21 mouse cellular contexts compared by ENCODE assay signal in genomic region chr4:48078213-48078612, GRCm38 (mm10). TPM values are rescaled to one million over a fixed set of nuclear protein-coding genes. Genes with fewer than 3 reads are reported as not detected.
DNase-seq lines count a peak whose midpoint lies in the region; ATAC-seq and TF ChIP-seq lines count a peak whose summit lies in the region.
"Had no signal": no experiment of that assay in that cellular context is flagged by ENCODE, and none has a peak within 500 bp of the region (broad histone marks: within the 10 kb centered on the region; RNA-seq: fewer than 3 reads in every experiment).

No protein-coding gene starts in this region.

- H3K4me1 ChIP-seq in heart, embryonic 13.5 days, result peaks cover 22% of the 10 kb centered on the region
- peaks cover 3% of the 10 kb centered on the region for H3K4me1 ChIP-seq in heart, adult 2 months (ENCODE audit: control insufficient read depth, insufficient read depth, low read length)
- H3K4me1 ChIP-seq in limb, embryonic 11.5 days (ENCODE audit: control insufficient read depth, insufficient read depth, low read length), result no peaks in the 10 kb centered on the region
- H3K4me1 ChIP-seq in limb, embryonic 10.5 days, result peaks cover 13% of the 10 kb centered on the region
- H3K4me1 ChIP-seq in embryonic facial prominence, embryonic 14.5 days (ENCODE audit: control insufficient read depth, insufficient read depth, low read length), result peaks cover 13% of the 10 kb centered on the region
- H3K4me1 ChIP-seq: liver, embryonic 15.5 days had no signal

- no peak for DNase-seq in heart, adult 2 months
- DNase-seq in limb, embryonic 11.5 days (ENCODE audit: low spot score), result no peak
- no peak for DNase-seq in limb, embryonic 10.5 days (ENCODE audit: low spot score)
- peak; percentile 48 for DNase-seq in embryo, embryonic 10 days (ENCODE audit: low spot score)
- DNase-seq in embryonic facial prominence, embryonic 14.5 days (ENCODE audit: low spot score), result peak; percentile 31
- no peak for DNase-seq in gastrocnemius, adult 2 months
- no peak for DNase-seq in cerebellum, adult 9-10 months
- DNase-seq: adrenal gland, postnatal 10 days; B cell, adult 2 months; cerebellum, adult 18-20 months; heart, postnatal 10 days; kidney, adult 8-10 months; lung, postnatal 14 days; retina, postnatal 1 day had no signal

- ATAC-seq in heart, embryonic 13.5 days (ENCODE audit: extremely low read depth, insufficient number of reproducible peaks, low FRiP score, low TSS enrichment), result no peak
- ATAC-seq in limb, embryonic 11.5 days (ENCODE audit: insufficient number of reproducible peaks, low FRiP score, low TSS enrichment, low read depth), result no peak
- peak; percentile 45; the same call in 1 of the 2 replicates for ATAC-seq in embryonic facial prominence, embryonic 14.5 days (ENCODE audit: low read depth)
- ATAC-seq: forebrain, embryonic 14.5 days had no signal

- H3K4me3 ChIP-seq in heart, embryonic 13.5 days, result no peak overlapping the region
- no peak overlapping the region for H3K4me3 ChIP-seq in heart, adult 2 months
- H3K4me3 ChIP-seq in limb, embryonic 11.5 days (ENCODE audit: low read depth, low read length), result no peak overlapping the region
- no peak overlapping the region for H3K4me3 ChIP-seq in limb, embryonic 10.5 days
- H3K4me3 ChIP-seq in embryonic facial prominence, embryonic 14.5 days (ENCODE audit: low read depth, low read length), result no peak overlapping the region
- H3K4me3 ChIP-seq in gastrocnemius, adult 2 months, result no peak overlapping the region
- H3K4me3 ChIP-seq: erythroblast, embryonic 14.5 days; hindbrain, embryonic 15.5 days; left cerebral cortex, adult 2 months; liver, embryonic 15.5 days; megakaryocyte, embryonic 14.5 days had no signal

- H3K27ac ChIP-seq in heart, embryonic 13.5 days (replicated peaks), result no peak overlapping the region
- H3K27ac ChIP-seq in heart, adult 2 months, result no peak overlapping the region
- H3K27ac ChIP-seq in limb, embryonic 11.5 days (replicated peaks; ENCODE audit: low read depth, low read length), result no peak overlapping the region
- no peak overlapping the region for H3K27ac ChIP-seq in limb, embryonic 10.5 days
- H3K27ac ChIP-seq in embryonic facial prominence, embryonic 14.5 days (replicated peaks; ENCODE audit: low read depth, low read length), result no peak overlapping the region
- no peak overlapping the region for H3K27ac ChIP-seq in gastrocnemius, adult 2 months
- H3K27ac ChIP-seq: hindbrain, embryonic 15.5 days; left cerebral cortex, adult 2 months; liver, embryonic 15.5 days had no signal

- no peak overlapping the region for H3K9ac ChIP-seq in heart, embryonic 13.5 days
- H3K9ac ChIP-seq in heart, adult 2 months (ENCODE audit: low read depth, low read length), result no peak overlapping the region
- no peak overlapping the region for H3K9ac ChIP-seq in limb, embryonic 11.5 days (ENCODE audit: low read length)
- no peak overlapping the region for H3K9ac ChIP-seq in embryonic facial prominence, embryonic 14.5 days (ENCODE audit: low read depth, low read length)
- H3K9ac ChIP-seq: hindbrain, embryonic 15.5 days; liver, embryonic 15.5 days had no signal

- no peaks in the 10 kb centered on the region for H3K79me2 ChIP-seq in heart, adult 2 months (replicated peaks; ENCODE audit: control insufficient read depth, insufficient read depth, low read length)

- 10% methylated on average over 4 of the region's 4 CpGs for WGBS in heart, embryonic 13.5 days
- 24% methylated on average over 4 of the region's 4 CpGs for WGBS in heart, adult 2 months
- WGBS in limb, embryonic 11.5 days, result 8% methylated on average over 4 of the region's 4 CpGs
- 9% methylated on average over 4 of the region's 4 CpGs for WGBS in limb, embryonic 10.5 days
- 5% methylated on average over 4 of the region's 4 CpGs for WGBS in embryonic facial prominence, embryonic 14.5 days

- no peaks in the 10 kb centered on the region for H3K36me3 ChIP-seq in heart, embryonic 13.5 days
- no peaks in the 10 kb centered on the region for H3K36me3 ChIP-seq in heart, adult 2 months (ENCODE audit: control insufficient read depth, insufficient read depth, low read length)
- H3K36me3 ChIP-seq in limb, embryonic 11.5 days (ENCODE audit: control insufficient read depth, insufficient read depth, low read length), result no peaks in the 10 kb centered on the region
- no peaks in the 10 kb centered on the region for H3K36me3 ChIP-seq in limb, embryonic 10.5 days
- H3K36me3 ChIP-seq in embryonic facial prominence, embryonic 14.5 days (ENCODE audit: control insufficient read depth, insufficient read depth, low read length), result no peaks in the 10 kb centered on the region
- H3K36me3 ChIP-seq: hindbrain, embryonic 15.5 days; liver, embryonic 15.5 days had no signal

- H3K27me3 ChIP-seq in heart, embryonic 13.5 days (replicated peaks), result peaks cover 5% of the 10 kb centered on the region; the same call in 1 of the 2 replicates
- H3K27me3 ChIP-seq in heart, adult 2 months (ENCODE audit: control insufficient read depth, insufficient read depth, low read length), result no peaks in the 10 kb centered on the region
- no peaks in the 10 kb centered on the region for H3K27me3 ChIP-seq in limb, embryonic 11.5 days (ENCODE audit: control insufficient read depth, insufficient read depth, low read length)
- no peaks in the 10 kb centered on the region for H3K27me3 ChIP-seq in limb, embryonic 10.5 days (ENCODE audit: low read depth, poor library complexity, severe bottlenecking)
- H3K27me3 ChIP-seq in embryonic facial prominence, embryonic 14.5 days (replicated peaks; ENCODE audit: control insufficient read depth, insufficient read depth, low read length), result no peaks in the 10 kb centered on the region
- H3K27me3 ChIP-seq: hindbrain, embryonic 15.5 days had no signal

- TF ChIP-seq EP300 in heart, adult 2 months (IDR thresholded peaks at IDR 0.05; ENCODE audit: insufficient read depth, low read depth, low read length), result no peak

- H3K4me2 ChIP-seq in heart, embryonic 13.5 days, result peak overlapping the region; percentile 25
- peak overlapping the region; percentile 17; the same call in 1 of the 2 replicates for H3K4me2 ChIP-seq in limb, embryonic 11.5 days (ENCODE audit: low read depth, severe bottlenecking)
- H3K4me2 ChIP-seq in embryonic facial prominence, embryonic 14.5 days (ENCODE audit: low read depth, low read length), result no peak overlapping the region
- H3K4me2 ChIP-seq: hindbrain, embryonic 15.5 days; liver, embryonic 15.5 days had no signal

- no peaks in the 10 kb centered on the region for H3K9me3 ChIP-seq in heart, embryonic 13.5 days
- no peaks in the 10 kb centered on the region for H3K9me3 ChIP-seq in limb, embryonic 11.5 days (ENCODE audit: control insufficient read depth, low read length)
- H3K9me3 ChIP-seq in limb, embryonic 10.5 days (replicated peaks), result no peaks in the 10 kb centered on the region
- H3K9me3 ChIP-seq in embryonic facial prominence, embryonic 14.5 days (ENCODE audit: control insufficient read depth, low read length), result no peaks in the 10 kb centered on the region
- H3K9me3 ChIP-seq: hindbrain, embryonic 15.5 days; liver, embryonic 15.5 days; megakaryocyte, embryonic 14.5 days had no signal

- intact Hi-C loops in heart, adult 2 months (cut with DNase I), result no loop called here
- intact Hi-C loops in gastrocnemius, adult 2 months (cut with DNase I), result no loop called here

- TF ChIP-seq CTCF in heart, adult 2 months (IDR thresholded peaks at IDR 0.05), result no peak
- no peak for TF ChIP-seq CTCF in gastrocnemius, adult 2 months (IDR thresholded peaks at IDR 0.05)

- TF ChIP-seq POLR2A in heart, adult 2 months (IDR thresholded peaks at IDR 0.05; ENCODE audit: insufficient read depth, low read depth, low read length), result no peak

RNA-seq across cellular contexts. Expression of gene Nr4a3, which starts 33.3 kb away (rescaled TPM):
- polyA plus RNA-seq in heart, embryonic 13.5 days (2015; fragmentation: Nextera tagmentation; extraction: Ambion mirVana), result 0.18 and 0.28 TPM in 2 replicates
- total RNA-seq in heart, adult 2 months (2021), result 1 to 10 TPM; 5.3 to 6.7 TPM
- polyA plus RNA-seq in heart, adult 2 months (2012; rRNA removed), result 0.73 and 1.7 TPM in 2 replicates
- 0.17 and 0.28 TPM in 2 replicates for polyA plus RNA-seq in limb, embryonic 11.5 days (2014; fragmentation: Nextera tagmentation; extraction: Ambion mirVana)
- 0.06 and 0.13 TPM in 2 replicates for polyA plus RNA-seq in limb, embryonic 10.5 days (2016; fragmentation: Nextera tagmentation; extraction: Ambion mirVana)
- polyA plus RNA-seq in embryonic facial prominence, embryonic 14.5 days (2014; fragmentation: Nextera tagmentation; extraction: Ambion mirVana), result 0.58 and 0.65 TPM in 2 replicates
- total RNA-seq in gastrocnemius, adult 2 months (2021), result 10 to 100 TPM; 14.2 to 15.0 TPM
- polyA plus RNA-seq: erythroblast, embryonic 14.5 days; liver, embryonic 15.5 days had no signal

RNA-seq across cellular contexts. Expression of gene Stx17, which starts 46.5 kb away (rescaled TPM):
- polyA plus RNA-seq in heart, embryonic 13.5 days (2015; fragmentation: Nextera tagmentation; extraction: Ambion mirVana), result 20.9 and 21.0 TPM in 2 replicates
- total RNA-seq in heart, adult 2 months (2021), result 10 to 100 TPM; 25.1 TPM
- polyA plus RNA-seq in heart, adult 2 months (2012; rRNA removed), result 6.7 and 12.6 TPM in 2 replicates
- 26.9 and 29.0 TPM in 2 replicates for polyA plus RNA-seq in limb, embryonic 11.5 days (2014; fragmentation: Nextera tagmentation; extraction: Ambion mirVana)
- 18.9 and 25.6 TPM in 2 replicates for polyA plus RNA-seq in limb, embryonic 10.5 days (2016; fragmentation: Nextera tagmentation; extraction: Ambion mirVana)
- polyA plus RNA-seq in embryonic facial prominence, embryonic 14.5 days (2014; fragmentation: Nextera tagmentation; extraction: Ambion mirVana), result 31.3 and 36.4 TPM in 2 replicates
- total RNA-seq in gastrocnemius, adult 2 months (2021), result 10 to 100 TPM; 24.6 to 27.7 TPM

Comparison
In these comparisons a context has a peak if more than half of its experiments do, and no peak if none do; other contexts are left out.
1. DNase-seq: peak in embryo, embryonic 10 days (single experiment) and embryonic facial prominence, embryonic 14.5 days (single experiment); none in heart, adult 2 months (0 of 2), limb, embryonic 11.5 days (single experiment), limb, embryonic 10.5 days (single experiment), gastrocnemius, adult 2 months (single experiment) and cerebellum, adult 9-10 months (single experiment).